Mouse (Mus musculus) embryonic fibroblast, embryonic 13.5 days (primary cell): ENCODE measurements around the gene Msl3. TPM values are rescaled to one million over a fixed set of nuclear protein-coding genes. Genes with fewer than 3 reads are reported as not detected.
A peak's percentile ranks its signal among the peaks of the same experiment; 100 is the strongest.
"Not testable (repeated sequence)": the region's sequence is repeated elsewhere in the genome, so short reads cannot be mapped to it uniquely, and the experiment has no call there.

Experiments
- H3K27ac ChIP-seq: 2 replicates; pipeline ENCODE4 v1.5.1; 2012; ENCODE audit warnings: low read length, control low read depth, inconsistent platforms; ENCODE audit not compliant: insufficient read depth
- H3K4me1 ChIP-seq: 2 replicates; pipeline ENCODE4 v1.6.1; 2011; ENCODE audit warnings: low read length; ENCODE audit not compliant: control insufficient read depth, insufficient read depth
- H3K4me3 ChIP-seq: 2 replicates; pipeline ENCODE4 v1.5.1; 2011; ENCODE audit warnings: mild to moderate bottlenecking, control low read depth, low read length; ENCODE audit not compliant: insufficient read depth
- CTCF ChIP-seq: IDR thresholded peaks from 2 replicates; pipeline ENCODE4 v1.5.1; 2011; ENCODE audit warnings: mild to moderate bottlenecking, control low read depth, low read length, moderate library complexity, borderline replicate concordance; ENCODE audit not compliant: insufficient read depth
- POLR2A ChIP-seq: IDR thresholded peaks from 2 replicates; pipeline ENCODE4 v1.6.1; 2011; ENCODE audit warnings: low read depth, mild to moderate bottlenecking, control low read depth, low read length, moderate library complexity
- polyA plus RNA-seq: library from polyadenylated mRNA; stranded (reverse); fragments of >200 nt; gene quantifications from 2 replicates; pipeline ENCODE4 v1.2.4, GENCODE M21; 2011; ENCODE audit warnings: low read depth; ENCODE audit not compliant: missing spikeins, insufficient read length

Gene Msl3
- polyA plus RNA-seq = 47.3 and 61.7 TPM in 2 replicates

DNA sequence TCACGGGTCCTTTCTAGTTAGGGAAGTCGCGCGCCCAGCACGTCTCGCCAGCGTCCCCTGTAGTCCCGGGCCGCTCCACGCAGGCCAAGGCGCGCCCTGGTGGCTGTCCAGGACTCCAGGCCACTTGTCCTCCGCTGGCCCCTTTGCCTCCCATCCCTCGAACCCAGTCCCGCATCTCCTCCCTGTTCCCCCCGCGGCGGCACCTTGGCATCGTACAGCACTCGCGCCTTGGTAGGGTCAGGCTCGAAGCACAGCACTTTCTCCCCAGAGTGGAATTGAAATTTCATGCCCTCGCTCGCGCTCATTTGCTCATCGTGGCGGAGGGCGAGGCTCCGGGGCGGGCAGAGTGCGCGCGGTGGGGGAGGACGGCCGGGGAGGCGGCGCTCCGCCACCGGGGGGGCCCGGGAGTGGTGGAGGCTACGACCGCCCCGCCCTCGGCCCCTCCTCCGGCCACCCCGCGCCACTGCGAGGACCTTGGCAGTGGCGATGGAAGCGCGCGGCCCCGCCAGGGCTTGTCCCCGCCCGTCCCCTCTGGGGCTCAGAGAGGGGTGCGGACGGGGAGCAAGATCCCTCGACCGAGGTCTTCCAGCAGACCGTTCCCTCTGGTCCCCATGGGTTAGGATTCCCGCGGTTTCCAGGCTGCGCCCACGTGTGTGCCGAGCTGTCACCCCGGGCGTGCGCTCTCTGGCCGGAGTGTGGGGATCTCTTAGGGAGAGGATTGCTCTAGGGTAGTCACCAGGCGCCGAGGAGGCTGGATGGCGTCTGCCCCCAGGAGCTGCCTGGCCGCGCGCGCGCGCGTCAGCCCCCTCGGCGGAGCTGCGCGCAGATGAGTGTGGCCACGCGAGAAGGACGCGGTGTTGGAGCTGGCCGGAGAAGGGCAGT lies at the start of gene Msl3:
Msl3 (minus strand) TSS at position 374 of the 882 bp plus-strand sequence.
- H3K4me1 ChIP-seq = no peaks in the 10 kb centered on the region
- TF ChIP-seq POLR2A (peak; percentile 42), CTCF (no peak)
- H3K27ac ChIP-seq = peak within 1 kb of the TSS; percentile 97
- peak within 1 kb of the TSS; percentile 71 for H3K4me3 ChIP-seq

DNA sequence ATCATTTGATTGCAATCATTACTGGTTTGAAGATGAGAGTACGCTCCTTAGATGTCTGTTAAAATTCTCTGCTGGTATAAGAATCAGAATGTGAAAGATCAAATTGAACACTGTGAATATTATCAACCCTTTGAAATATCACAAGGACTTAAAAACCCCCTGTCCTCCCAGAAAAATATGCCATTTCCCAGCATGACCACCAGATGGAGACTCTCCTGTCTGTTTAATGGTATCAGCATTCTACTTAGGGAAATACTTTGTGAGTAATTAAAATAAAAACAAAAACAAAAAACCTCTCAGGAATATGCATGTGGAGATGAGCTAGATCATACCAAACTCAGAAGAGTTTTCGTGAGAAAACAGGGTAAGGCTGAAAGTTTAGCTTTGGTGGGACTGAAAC lies 44.3 kb upstream of the Msl3 start:
- TF ChIP-seq CTCF = no peak
- no peak for TF ChIP-seq POLR2A
- H3K27ac ChIP-seq = no peak overlapping the region
- no peaks in the 10 kb centered on the region for H3K4me1 ChIP-seq
- no peak overlapping the region for H3K4me3 ChIP-seq

DNA sequence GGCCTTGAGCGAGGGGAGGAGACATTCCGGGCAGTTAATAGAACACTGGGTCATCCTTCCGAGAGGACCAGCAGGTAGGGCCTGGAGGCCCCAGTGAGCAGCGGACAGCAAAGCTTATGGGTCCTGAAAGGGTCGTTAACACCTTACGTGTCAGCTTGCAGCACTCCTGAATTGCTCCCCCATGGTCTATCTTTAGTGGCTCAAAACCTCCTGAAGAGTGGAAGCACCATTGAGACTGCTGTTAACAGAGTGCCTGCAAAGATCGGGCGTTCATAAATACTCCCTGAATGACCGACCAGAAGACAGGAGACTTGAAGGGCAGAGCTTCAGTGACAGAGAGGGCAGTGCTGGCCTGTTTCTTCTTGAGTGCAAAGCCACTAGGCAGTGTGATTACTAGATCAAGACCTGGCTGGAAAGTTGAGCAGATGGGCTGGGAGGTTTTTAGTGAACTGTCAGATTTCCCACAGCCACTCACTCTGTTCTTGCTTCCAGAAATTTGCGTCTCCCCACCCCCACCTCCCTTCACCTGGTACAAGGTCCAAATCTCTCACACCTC lies 787 bp upstream of the Msl3 start:
- Histone ChIP-seq H3K4me1 (no peaks in the 10 kb centered on the region), H3K27ac (peak overlapping the region; percentile 54), H3K4me3 (peak overlapping the region; percentile 47)
- TF ChIP-seq POLR2A (no peak), CTCF (no peak)

DNA sequence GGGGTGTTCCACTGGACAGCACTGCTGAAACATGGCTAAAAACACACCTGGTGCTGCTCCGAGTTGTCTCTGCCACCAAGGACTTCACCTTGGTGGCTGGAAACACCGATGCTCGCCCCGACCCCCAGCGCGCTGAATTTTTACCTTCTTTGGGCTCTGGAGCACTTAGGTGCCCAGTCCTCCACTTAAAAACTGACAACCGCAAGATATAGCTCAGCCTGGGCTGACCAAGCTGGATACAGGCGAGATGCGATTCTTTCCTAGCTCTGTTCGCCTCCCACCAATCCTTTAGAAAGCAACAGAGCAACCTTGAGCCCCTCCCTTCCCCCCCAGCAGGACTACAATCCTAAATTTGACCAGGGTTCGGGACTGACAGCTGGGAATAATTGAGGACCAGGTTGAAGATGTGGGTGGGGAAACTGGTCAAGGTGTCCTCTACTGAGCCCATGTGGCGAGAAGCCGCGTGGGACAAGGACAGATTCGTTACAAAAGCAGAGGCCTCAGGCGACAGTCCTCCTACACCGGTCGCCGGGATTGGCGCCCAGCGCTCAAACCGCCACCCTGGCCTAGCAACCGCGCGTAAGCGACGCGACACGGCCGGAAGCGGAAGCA lies 679 bp downstream of the Msl3 start:
- peak overlapping the region; percentile 97 for H3K27ac ChIP-seq

DNA sequence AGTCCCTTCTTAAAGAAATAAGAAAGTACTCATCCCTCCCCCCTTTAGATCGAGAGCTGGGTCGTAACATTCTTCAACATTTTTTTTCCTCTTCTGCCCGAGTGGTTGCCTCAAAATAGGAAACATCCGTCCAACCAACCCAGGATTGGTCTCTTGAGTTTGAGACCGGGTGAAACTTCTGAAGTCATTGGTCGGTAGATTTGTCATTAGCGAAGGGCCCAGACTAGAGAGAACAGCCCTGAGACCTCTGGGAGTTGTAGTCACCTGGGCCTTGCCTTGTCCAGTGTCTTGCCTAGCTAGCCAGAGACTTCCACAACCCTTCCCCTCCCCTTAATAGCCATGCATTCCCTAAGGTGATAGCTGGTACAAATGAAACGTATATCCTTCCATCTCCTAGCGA lies 1.3 kb downstream of the Msl3 start:
- Histone ChIP-seq H3K27ac (peak overlapping the region; percentile 97), H3K4me3 (peak overlapping the region; percentile 71), H3K4me1 (no peaks in the 10 kb centered on the region)
- TF ChIP-seq POLR2A (no peak), CTCF (no peak)

More for the DNA sequence above, 679 bp downstream of the Msl3 start:
- TF ChIP-seq POLR2A = no peak
- TF ChIP-seq CTCF = no peak
- Histone ChIP-seq H3K4me1 (no peaks in the 10 kb centered on the region), H3K4me3 (peak overlapping the region; percentile 71)

DNA sequence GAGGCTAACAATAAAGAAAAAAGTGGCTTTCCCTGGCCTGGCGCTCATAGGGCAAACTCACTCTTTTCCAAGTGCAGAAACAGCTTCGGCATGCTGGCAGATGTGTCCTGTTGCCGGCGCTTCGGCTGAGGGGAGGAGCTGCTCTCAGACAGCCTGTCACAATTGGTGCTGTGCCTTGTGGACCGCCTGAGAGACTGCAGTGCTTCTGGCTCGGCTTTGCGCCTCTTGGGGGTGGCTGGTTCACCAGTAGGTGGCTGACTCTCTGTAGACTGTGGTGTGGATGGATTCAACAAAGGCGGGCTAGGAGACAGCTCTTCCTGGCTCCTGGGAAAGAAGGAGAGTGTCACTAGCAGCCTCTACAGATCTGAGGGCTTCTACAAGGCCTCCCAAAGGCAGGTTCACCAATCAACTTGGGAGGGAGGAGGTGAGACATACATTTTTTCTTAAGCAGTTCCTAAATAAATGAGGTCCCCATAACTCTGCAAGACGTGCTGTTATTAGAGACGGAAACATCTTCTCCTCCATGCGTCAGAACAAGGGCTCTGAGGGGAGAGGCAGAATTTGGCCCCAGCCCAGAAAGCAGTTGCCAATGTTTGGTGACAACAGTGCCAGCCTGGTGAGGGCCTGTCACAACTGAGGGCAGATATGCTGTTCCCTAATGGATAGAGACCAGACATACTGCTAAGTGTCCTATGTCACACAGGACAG lies 9.6 kb downstream of the Msl3 start:
- TF ChIP-seq POLR2A (no peak), CTCF (no peak)

DNA sequence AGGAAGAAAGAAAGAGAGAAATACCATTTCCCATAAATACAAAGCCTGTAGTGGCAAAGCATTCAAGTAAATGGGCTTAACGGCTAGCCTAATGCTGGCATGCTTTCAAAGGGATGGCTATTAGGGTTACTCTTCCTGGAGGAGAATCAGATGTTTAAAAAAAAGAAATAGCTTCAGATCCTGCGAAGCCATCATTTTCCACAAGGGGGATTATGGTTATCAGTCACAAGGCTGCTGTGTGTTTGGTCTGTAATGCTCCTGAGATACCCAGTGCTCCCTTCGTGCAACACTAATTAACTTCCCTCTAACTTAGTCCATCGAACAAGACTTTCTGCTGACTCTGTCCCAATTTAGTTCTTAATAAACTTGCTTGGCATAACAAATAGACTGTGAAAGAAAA lies 13.5 kb downstream of the Msl3 start:
- Histone ChIP-seq H3K4me3 (no peak overlapping the region), H3K27ac (no peak overlapping the region), H3K4me1 (no peaks in the 10 kb centered on the region)
- no peak for TF ChIP-seq POLR2A
- TF ChIP-seq CTCF = no peak

More for the DNA sequence above, 9.6 kb downstream of the Msl3 start:
- Histone ChIP-seq H3K4me3 (no peak overlapping the region), H3K27ac (no peak overlapping the region), H3K4me1 (no peaks in the 10 kb centered on the region)

DNA sequence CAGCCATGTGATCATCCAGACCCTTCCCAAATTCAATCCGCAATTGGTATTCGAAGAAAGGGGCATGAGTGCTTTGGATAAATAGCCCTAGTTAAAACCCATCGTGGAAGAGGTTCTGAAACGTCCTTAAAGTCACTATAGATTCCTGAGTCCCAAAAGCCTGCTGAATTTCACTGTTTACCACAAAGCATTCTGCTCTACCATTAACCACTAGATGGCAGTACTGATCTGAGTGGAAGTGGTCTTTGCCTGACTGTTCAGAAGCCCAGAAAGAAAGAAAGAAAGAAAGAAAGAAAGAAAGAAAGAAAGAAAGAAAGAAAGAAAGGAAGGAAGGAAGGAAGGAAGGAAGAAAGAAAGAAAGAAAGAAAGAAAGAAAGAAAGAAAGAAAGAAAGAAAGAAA lies 13.9 kb downstream of the Msl3 start:
- H3K4me3 ChIP-seq, H3K4me1 ChIP-seq, H3K27ac ChIP-seq: not testable (repeated sequence)

DNA sequence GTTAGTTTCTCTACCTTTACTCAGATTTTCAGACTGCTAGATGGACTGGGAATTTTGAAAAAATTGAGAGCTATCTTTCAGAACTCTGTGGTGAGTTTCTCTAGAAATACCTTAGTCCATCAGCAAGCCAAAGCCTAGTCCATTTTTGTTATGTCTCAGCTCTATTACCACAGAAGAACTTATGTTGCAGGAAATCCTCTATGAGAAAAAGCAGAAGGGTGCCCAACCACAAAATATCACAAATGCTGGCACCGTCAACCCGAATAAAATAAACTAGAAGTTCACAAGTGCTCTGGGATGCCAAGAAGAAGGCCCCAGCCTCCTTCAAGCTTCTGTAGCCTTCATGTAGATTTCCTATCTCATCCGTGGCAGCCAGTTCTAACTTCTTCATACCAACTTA lies 14.4 kb downstream of the Msl3 start:
- Histone ChIP-seq H3K4me3 (no peak overlapping the region), H3K27ac (no peak overlapping the region)
- TF ChIP-seq POLR2A = no peak
- no peak for TF ChIP-seq CTCF

More for the DNA sequence above, 14.4 kb downstream of the Msl3 start:
- H3K4me1 ChIP-seq = no peaks in the 10 kb centered on the region
